Mouse (Mus musculus): ENCODE data around the gene Tecpr2.

DNA sequence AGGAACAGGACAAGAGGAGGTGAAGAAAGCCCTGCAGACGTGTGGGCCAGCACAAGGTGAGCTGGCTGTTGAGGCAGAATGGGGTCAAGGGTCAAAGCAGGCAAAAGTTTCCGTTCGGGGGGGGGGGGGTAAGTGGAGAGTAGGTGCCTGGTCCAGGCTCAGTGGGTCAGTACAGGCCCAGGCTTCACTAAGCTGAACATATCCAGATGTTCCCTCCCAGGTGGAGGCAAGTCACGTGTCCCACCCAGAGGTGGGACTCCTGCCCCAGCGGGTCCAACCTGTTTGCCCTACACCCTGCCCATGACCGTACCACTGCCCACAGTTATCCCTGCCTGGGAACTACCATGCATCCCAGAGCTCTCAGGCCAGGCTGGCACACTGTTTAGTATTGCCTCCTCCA is 116.7 kb downstream of the Tecpr2 start:
- TF ChIP-seq EP300 (IDR thresholded peaks at IDR 0.05; ENCODE audit: insufficient read depth, low read depth, low read length), result no peak
- no peak for TF ChIP-seq POLR2A (IDR thresholded peaks at IDR 0.05; ENCODE audit: insufficient read depth, low read depth, low read length)

Measured in heart, adult 2 months (tissue).